ENCODE assay signal across 26 mouse cellular contexts in the genomic region with DNA sequence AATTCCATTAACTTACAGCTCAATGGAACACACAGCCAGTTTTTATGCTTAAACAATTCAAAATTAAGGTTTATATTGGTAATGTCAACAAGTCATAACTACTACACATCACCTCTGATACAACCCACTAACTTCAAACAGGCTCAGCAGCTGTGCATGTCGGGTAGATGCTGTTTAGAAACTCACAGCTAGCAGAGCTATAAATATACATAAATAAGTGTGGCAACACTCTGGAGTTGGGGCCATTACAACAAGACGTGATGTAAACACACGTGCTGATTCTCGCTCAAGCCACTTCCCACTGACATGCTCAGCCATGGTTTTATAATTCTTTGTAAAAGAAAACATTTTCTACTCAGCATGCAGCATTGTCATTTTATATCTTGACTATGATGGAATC. TPM values are rescaled to one million over a fixed set of nuclear protein-coding genes. Genes with fewer than 3 reads are reported as not detected.
"Had no signal": no experiment of that assay in that cellular context is flagged by ENCODE, and none has a peak within 500 bp of the region (broad histone marks: within the 10 kb centered on the region; RNA-seq: fewer than 3 reads in every experiment).

No protein-coding gene starts in this region.

- H3K9me3 ChIP-seq: heart, embryonic 10.5 days; heart, embryonic 13.5 days; heart, embryonic 15.5 days; hindbrain, embryonic 13.5 days; hindbrain, embryonic 15.5 days; intestine, embryonic 15.5 days; limb, embryonic 10.5 days; limb, embryonic 12.5 days had no signal

- H3K27ac ChIP-seq: heart, embryonic 10.5 days; heart, embryonic 13.5 days; heart, embryonic 15.5 days; hindbrain, embryonic 13.5 days; hindbrain, embryonic 15.5 days; hindbrain, postnatal 0 days; intestine, embryonic 15.5 days; layer of hippocampus, adult 2 months; left cerebral cortex, adult 2 months; limb, embryonic 10.5 days; limb, embryonic 12.5 days had no signal

- H3K9ac ChIP-seq: forebrain, postnatal 0 days; heart, embryonic 13.5 days; heart, embryonic 15.5 days; hindbrain, embryonic 13.5 days; hindbrain, embryonic 15.5 days; intestine, embryonic 15.5 days; limb, embryonic 12.5 days had no signal

- H3K27me3 ChIP-seq: heart, embryonic 13.5 days; heart, embryonic 15.5 days; hindbrain, embryonic 13.5 days; hindbrain, embryonic 15.5 days; intestine, embryonic 15.5 days; limb, embryonic 12.5 days had no signal

- ATAC-seq: forebrain, postnatal 0 days; hindbrain, postnatal 0 days; intestine, embryonic 15.5 days had no signal

- H3K36me3 ChIP-seq: intestine, embryonic 15.5 days had no signal

- DNase-seq: forebrain, postnatal 0 days; gastrocnemius, postnatal 14 days; gastrocnemius, postnatal 36 days; heart, adult 18-20 months; heart, postnatal 14 days; heart, postnatal 36 days; kidney, adult 11 months; kidney, adult 2 months; kidney, adult 9 months; kidney, postnatal 10 days; kidney, postnatal 25 days; kidney, postnatal 4 days; liver had no signal

- H3K4me3 ChIP-seq: heart, embryonic 10.5 days; heart, embryonic 13.5 days; heart, embryonic 15.5 days; hindbrain, embryonic 13.5 days; hindbrain, embryonic 15.5 days; intestine, embryonic 15.5 days; layer of hippocampus, adult 2 months; left cerebral cortex, adult 2 months; limb, embryonic 10.5 days; limb, embryonic 12.5 days had no signal

- H3K4me1 ChIP-seq: intestine, embryonic 15.5 days; limb, embryonic 10.5 days; limb, embryonic 12.5 days had no signal

- H3K4me2 ChIP-seq: heart, embryonic 13.5 days; heart, embryonic 15.5 days; hindbrain, embryonic 13.5 days; hindbrain, embryonic 15.5 days; intestine, embryonic 15.5 days; limb, embryonic 12.5 days; liver, embryonic 11.5 days had no signal

RNA-seq across cellular contexts. Expression of a gene that starts 41.9 kb away (rescaled TPM):
- polyA plus RNA-seq: forebrain, postnatal 0 days; gonadal fat pad, adult 2 months; hindbrain, embryonic 13.5 days; hindbrain, embryonic 15.5 days; hindbrain, postnatal 0 days; kidney, adult 2 months had no signal
